Mouse (Mus musculus) layer of hippocampus, adult 9-11 months (tissue): ENCODE measurements around the gene Poc1b.

ENCODE experiments used
- DNase-seq: peaks from one replicate; pipeline ENCODE4 v3.0.0; 2022

Gene Poc1b

GRCm38 (mm10) chr10:99232518-99233227 is 125.8 kb downstream of the Poc1b start:
- no peak for DNase-seq

- no peak for DNase-seq
Measured at GRCm38 (mm10) chr10:99234336-99234735, 127.5 kb downstream of the Poc1b start.

GRCm38 (mm10) chr10:99235081-99235480 is 128.2 kb downstream of the Poc1b start:
- DNase-seq: no peak

GRCm38 (mm10) chr10:99237205-99237832 is 130.5 kb downstream of the Poc1b start:
- DNase-seq: no peak

GRCm38 (mm10) chr10:99238537-99238936 is 131.7 kb downstream of the Poc1b start:
- DNase-seq: no peak

- DNase-seq: no peak
Measured at GRCm38 (mm10) chr10:99241284-99241828, 134.5 kb downstream of the Poc1b start.

- DNase-seq: peak; percentile 52
Measured at GRCm38 (mm10) chr10:99241829-99242711, 135.2 kb downstream of the Poc1b start.

GRCm38 (mm10) chr10:99242721-99243120 is 135.9 kb downstream of the Poc1b start:
- no peak for DNase-seq

GRCm38 (mm10) chr10:99243907-99244489 is 137.2 kb downstream of the Poc1b start:
- DNase-seq: no peak

- DNase-seq: no peak
Measured at GRCm38 (mm10) chr10:99244655-99245260, 137.9 kb downstream of the Poc1b start.

GRCm38 (mm10) chr10:99246797-99247508 is 140.1 kb downstream of the Poc1b start:
- no peak for DNase-seq
